Mouse (Mus musculus) cerebellum, adult 2 months (tissue): ENCODE data around the gene Ccdc187. TPM values are rescaled to one million over a fixed set of nuclear protein-coding genes. Genes with fewer than 3 reads are reported as not detected.
A peak's percentile ranks its signal among the peaks of the same experiment; 100 is the strongest.

Experiments used
- DNase-seq, 2 experiments: peaks; one replicate each; pipeline ENCODE4 v3.0.0; 2021
- H3K27ac ChIP-seq: fragments of 200-500 bp; 2 replicates; pipeline ENCODE4 v1.5.1; 2012; ENCODE audit warnings: low read length, control low read depth, inconsistent platforms; ENCODE audit not compliant: insufficient read depth
- H3K27me3 ChIP-seq: fragments of 200-500 bp; 2 replicates; pipeline ENCODE4 v1.6.1; 2012; ENCODE audit warnings: inconsistent platforms, mild to moderate bottlenecking, low read length, moderate library complexity; ENCODE audit not compliant: control insufficient read depth, insufficient read depth
- H3K4me1 ChIP-seq: fragments of 200-500 bp; 2 replicates; pipeline ENCODE4 v1.6.1; 2011; ENCODE audit warnings: low read length; ENCODE audit not compliant: control insufficient read depth, insufficient read depth
- H3K4me3 ChIP-seq: fragments of 200-500 bp; replicated peaks from 2 replicates; pipeline ENCODE3; 2011; ENCODE audit warnings: mild to moderate bottlenecking, low read depth, low read length, control low read depth; ENCODE audit not compliant: insufficient read depth
- CTCF ChIP-seq: fragments of 200-500 bp; IDR thresholded peaks from 2 replicates; pipeline ENCODE4 v1.5.1; 2011; ENCODE audit warnings: low read depth, mild to moderate bottlenecking, control low read depth, low read length, moderate library complexity, borderline replicate concordance; ENCODE audit not compliant: insufficient read depth
- POLR2A ChIP-seq: fragments of 200-500 bp; IDR thresholded peaks from 2 replicates; pipeline ENCODE4 v1.6.1; 2011; ENCODE audit warnings: low read length, control low read depth, borderline replicate concordance; ENCODE audit not compliant: insufficient read depth
- WGBS: fragments of 180-500 bp; shearing (Covaris S2); methylation state at CpG from one replicate; pipeline ENCODE4 v1.1.7; 2018; 5-methylcytosine and 5-hydroxymethylcytosine counted together
- polyA plus RNA-seq: library from polyadenylated mRNA; depleted of rRNA; stranded (reverse); fragments of >200 nt; gene quantifications from 2 replicates; pipeline ENCODE4 v1.2.3, GENCODE M21; 2012

Gene Ccdc187
- polyA plus RNA-seq, 1 experiment: 3.0 TPM

DNA sequence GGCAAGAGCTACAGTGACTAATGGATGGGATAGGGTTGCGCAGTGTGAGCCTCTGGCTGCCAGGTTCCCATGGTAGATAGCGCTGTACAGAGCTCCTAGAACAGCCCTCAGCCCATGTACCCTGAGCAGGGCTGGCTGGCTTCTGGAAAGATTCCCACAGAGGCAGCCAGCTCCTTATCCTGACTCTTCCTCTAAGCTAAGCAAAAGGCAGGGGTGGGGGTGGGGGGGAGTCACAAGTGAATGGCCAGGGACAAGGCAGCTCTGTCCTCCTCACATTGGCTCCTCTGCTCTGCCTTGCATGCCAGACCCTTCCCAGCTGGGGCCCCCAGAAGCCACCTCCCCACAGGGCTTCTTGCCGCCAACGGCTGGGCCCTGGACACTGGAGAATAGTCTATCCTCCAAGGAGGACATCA lies 35.7 kb upstream of the Ccdc187 start:
- H3K27me3 ChIP-seq: no peaks in the 10 kb centered on the region
- peak overlapping the region; percentile 83 for H3K27ac ChIP-seq
- 67% methylated on average over 4 of the region's 4 CpGs for WGBS
- DNase-seq: peak in 1 of 2 experiments; percentile 51
- H3K4me1 ChIP-seq: peaks cover 11% of the 10 kb centered on the region
- peak overlapping the region; percentile 30 for H3K4me3 ChIP-seq
- TF ChIP-seq POLR2A: no peak
- no peak for TF ChIP-seq CTCF

DNA sequence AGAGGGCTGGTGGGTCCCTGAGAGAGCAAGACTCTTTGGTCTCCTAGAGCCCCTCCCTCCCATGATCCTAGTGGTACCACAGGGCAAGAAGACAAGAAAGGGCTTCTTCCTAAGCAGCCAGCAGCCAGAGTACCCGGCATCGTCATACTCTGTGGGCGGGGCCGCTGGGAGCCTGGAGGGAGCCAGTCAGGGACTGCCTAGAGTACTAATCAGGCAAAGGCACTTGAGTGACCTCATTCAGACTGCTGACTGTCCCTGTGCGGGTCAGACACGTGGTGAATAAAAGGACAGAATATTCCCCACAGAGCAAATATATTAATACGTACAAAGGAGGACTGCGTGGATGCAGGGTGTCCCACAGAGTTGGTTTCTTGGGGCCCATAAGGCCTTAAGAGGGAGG lies 35.0 kb upstream of the Ccdc187 start:
- DNase-seq: peak in 1 of 2 experiments; percentile 68
- H3K27me3 ChIP-seq: no peaks in the 10 kb centered on the region
- no peak overlapping the region for H3K4me3 ChIP-seq
- WGBS: 35% methylated on average over 8 of the region's 8 CpGs
- TF ChIP-seq CTCF: no peak
- TF ChIP-seq POLR2A: no peak
- peaks cover 16% of the 10 kb centered on the region for H3K4me1 ChIP-seq
- H3K27ac ChIP-seq: peak overlapping the region; percentile 83

- Histone ChIP-seq H3K27ac (no peak overlapping the region), H3K4me1 (peaks cover 22% of the 10 kb centered on the region), H3K27me3 (no peaks in the 10 kb centered on the region), H3K4me3 (no peak overlapping the region)
- no peak for DNase-seq
- WGBS: 91% methylated on average over 4 of the region's 4 CpGs
- no peak for TF ChIP-seq CTCF
- TF ChIP-seq POLR2A: no peak
Measured at GRCm38 (mm10) chr2:26327852-26328251, 33.5 kb upstream of the Ccdc187 start.

- Histone ChIP-seq H3K4me1 (peaks cover 37% of the 10 kb centered on the region), H3K27ac (no peak overlapping the region), H3K27me3 (no peaks in the 10 kb centered on the region), H3K4me3 (no peak overlapping the region)
- no peak for TF ChIP-seq POLR2A
- TF ChIP-seq CTCF: peak; percentile 91
- WGBS: 29% methylated on average over 15 of the region's 15 CpGs
- peak; percentile 62 to 66 for DNase-seq
Measured at GRCm38 (mm10) chr2:26325386-26326181, 31.2 kb upstream of the Ccdc187 start.

- 53% methylated on average over 2 of the region's 2 CpGs for WGBS
- Histone ChIP-seq H3K4me1 (peaks cover 43% of the 10 kb centered on the region), H3K27me3 (no peaks in the 10 kb centered on the region), H3K27ac (no peak overlapping the region), H3K4me3 (no peak overlapping the region)
- TF ChIP-seq CTCF (peak; percentile 58; the same call in 1 of the 2 replicates), POLR2A (no peak)
- peak; percentile 56 for DNase-seq
Measured at GRCm38 (mm10) chr2:26324917-26325316, 30.6 kb upstream of the Ccdc187 start.

DNA sequence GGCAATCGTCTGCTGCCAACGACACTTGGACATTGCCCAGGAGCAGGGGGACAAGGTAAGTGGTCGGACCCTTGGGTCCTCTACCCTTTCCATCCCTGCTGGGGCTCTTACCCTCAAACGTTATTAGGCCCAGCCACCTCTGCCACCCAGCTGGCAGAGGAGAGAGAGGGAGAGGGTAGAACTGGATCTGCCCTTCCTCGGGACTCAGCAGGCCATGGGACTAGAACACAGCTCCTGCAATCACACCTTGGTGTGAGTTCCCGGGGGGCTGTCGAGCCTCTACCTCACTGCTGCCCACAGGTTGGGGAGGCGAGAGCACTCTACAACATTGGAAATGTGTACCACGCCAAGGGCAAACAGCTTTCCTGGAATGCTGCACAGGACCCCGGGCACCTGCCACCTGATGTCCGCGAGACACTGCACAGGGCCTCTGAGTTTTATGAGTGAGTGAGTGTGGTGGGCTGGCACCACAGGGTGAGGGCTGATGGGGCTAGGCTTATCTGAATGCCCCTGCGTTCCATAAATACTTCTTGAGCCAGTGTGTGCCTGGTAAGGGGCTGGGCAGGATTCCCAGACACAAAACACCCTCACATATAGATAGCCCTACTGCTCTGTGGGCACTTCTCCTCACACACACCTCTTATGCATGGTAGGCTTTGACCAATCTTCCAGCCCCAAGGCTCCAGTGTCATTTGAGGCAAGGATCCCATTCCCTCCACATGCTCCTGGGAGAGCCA lies 29.4 kb upstream of the Ccdc187 start:
- H3K4me3 ChIP-seq: no peak overlapping the region
- TF ChIP-seq POLR2A (no peak), CTCF (no peak)
- no peaks in the 10 kb centered on the region for H3K27me3 ChIP-seq
- H3K4me1 ChIP-seq: peaks cover 54% of the 10 kb centered on the region
- no peak for DNase-seq
- 79% methylated on average over 13 of the region's 13 CpGs for WGBS
- no peak overlapping the region for H3K27ac ChIP-seq

- Histone ChIP-seq H3K27me3 (no peaks in the 10 kb centered on the region), H3K4me1 (peaks cover 69% of the 10 kb centered on the region), H3K4me3 (peak overlapping the region; percentile 17), H3K27ac (peak overlapping the region; percentile 25; the same call in 1 of the 2 replicates)
- peak; percentile 61 to 76 for DNase-seq
- TF ChIP-seq CTCF (no peak), POLR2A (no peak)
- WGBS: 16% methylated on average over 14 of the region's 14 CpGs
Measured at GRCm38 (mm10) chr2:26320245-26321185, 26.2 kb upstream of the Ccdc187 start.
